ENCODE assay signal across 8 mouse cellular contexts in genomic region chr2:45116531-45117024, GRCm38 (mm10). TPM values are rescaled to one million over a fixed set of nuclear protein-coding genes. Genes with fewer than 3 reads are reported as not detected.
DNase-seq lines count a peak whose midpoint lies in the region; ATAC-seq and TF ChIP-seq lines count a peak whose summit lies in the region.

No protein-coding gene starts in this region.

- no peak for TF ChIP-seq POLR2A in lung, adult 2 months (IDR thresholded peaks at IDR 0.05; ENCODE audit: borderline replicate concordance, extremely low read depth, low read depth, low read length)

- peak overlapping the region; percentile 58 for H3K9ac ChIP-seq in embryonic facial prominence, embryonic 15.5 days
- peak overlapping the region; percentile 58 for H3K9ac ChIP-seq in hindbrain, embryonic 15.5 days
- H3K9ac ChIP-seq in liver, embryonic 12.5 days, result peak overlapping the region; percentile 75
- peak overlapping the region; percentile 67 for H3K9ac ChIP-seq in stomach, postnatal 0 days (ENCODE audit: low read length)

- no peaks in the 10 kb centered on the region for H3K36me3 ChIP-seq in embryonic facial prominence, embryonic 15.5 days
- no peaks in the 10 kb centered on the region for H3K36me3 ChIP-seq in hindbrain, embryonic 15.5 days
- no peaks in the 10 kb centered on the region for H3K36me3 ChIP-seq in liver, embryonic 12.5 days
- H3K36me3 ChIP-seq in stomach, postnatal 0 days (ENCODE audit: control insufficient read depth, insufficient read depth, low read length), result no peaks in the 10 kb centered on the region

- H3K4me1 ChIP-seq in lung, adult 2 months (ENCODE audit: control insufficient read depth, insufficient read depth, low read length), result no peaks in the 10 kb centered on the region; the same call in 1 of the 2 replicates
- peaks cover 5% of the 10 kb centered on the region; the same call in 1 of the 2 replicates for H3K4me1 ChIP-seq in embryonic facial prominence, embryonic 15.5 days
- H3K4me1 ChIP-seq in hindbrain, embryonic 15.5 days (replicated peaks), result peaks cover 25% of the 10 kb centered on the region
- peaks cover 38% of the 10 kb centered on the region for H3K4me1 ChIP-seq in liver, embryonic 12.5 days
- no peaks in the 10 kb centered on the region for H3K4me1 ChIP-seq in stomach, postnatal 0 days (replicated peaks; ENCODE audit: control insufficient read depth, insufficient read depth)

- ATAC-seq in embryonic facial prominence, embryonic 15.5 days (ENCODE audit: insufficient number of reproducible peaks, low FRiP score, low TSS enrichment, low read depth), result no peak; the same call in 1 of the 2 replicates
- ATAC-seq in hindbrain, embryonic 15.5 days (ENCODE audit: low FRiP score, low read depth), result peak; percentile 4; the same call in 1 of the 2 replicates
- ATAC-seq in liver, embryonic 12.5 days, result no peak
- no peak for ATAC-seq in stomach, postnatal 0 days (ENCODE audit: low FRiP score, low TSS enrichment)

- H3K4me3 ChIP-seq in lung, adult 2 months (replicated peaks; ENCODE audit: extremely low read depth, low read depth, low read length), result peak overlapping the region; percentile 75
- H3K4me3 ChIP-seq in embryonic facial prominence, embryonic 15.5 days (replicated peaks), result peak overlapping the region; percentile 55
- peak overlapping the region; percentile 52 for H3K4me3 ChIP-seq in hindbrain, embryonic 15.5 days
- H3K4me3 ChIP-seq in liver, embryonic 12.5 days, result peak overlapping the region; percentile 68
- peak overlapping the region; percentile 55 for H3K4me3 ChIP-seq in stomach, postnatal 0 days (ENCODE audit: low read depth, low read length)

- peak overlapping the region; percentile 86 for H3K27ac ChIP-seq in embryonic facial prominence, embryonic 15.5 days (replicated peaks)
- peak overlapping the region; percentile 82 for H3K27ac ChIP-seq in hindbrain, embryonic 15.5 days (replicated peaks)
- peak overlapping the region; percentile 70 for H3K27ac ChIP-seq in liver, embryonic 12.5 days
- peak overlapping the region; percentile 90 for H3K27ac ChIP-seq in stomach, postnatal 0 days (replicated peaks)

- H3K9me3 ChIP-seq in embryonic facial prominence, embryonic 15.5 days (replicated peaks), result no peaks in the 10 kb centered on the region
- no peaks in the 10 kb centered on the region for H3K9me3 ChIP-seq in hindbrain, embryonic 15.5 days
- no peaks in the 10 kb centered on the region for H3K9me3 ChIP-seq in liver, embryonic 12.5 days (replicated peaks)
- H3K9me3 ChIP-seq in stomach, postnatal 0 days (ENCODE audit: control insufficient read depth, low read length), result no peaks in the 10 kb centered on the region

- no peak for TF ChIP-seq EP300 in stomach, postnatal 0 days (optimal IDR thresholded peaks at IDR 0.05)

- peaks cover 3% of the 10 kb centered on the region; the same call in 1 of the 2 replicates for H3K27me3 ChIP-seq in embryonic facial prominence, embryonic 15.5 days
- 0 out of 2 replicates have a peak, but pooled peaks cover 2% of the 10 kb centered on the region for H3K27me3 ChIP-seq in hindbrain, embryonic 15.5 days
- no peaks in the 10 kb centered on the region; the same call in 1 of the 2 replicates for H3K27me3 ChIP-seq in liver, embryonic 12.5 days (replicated peaks)
- no peaks in the 10 kb centered on the region for H3K27me3 ChIP-seq in stomach, postnatal 0 days (ENCODE audit: control insufficient read depth, insufficient read depth, low read length)

- peak; percentile 34 for DNase-seq in lung, adult 2 months
- DNase-seq in lung, postnatal 14 days, result no peak
- DNase-seq in Muller cell, postnatal 12 days (ENCODE audit: inconsistent ontology term), result peak; percentile 71
- no peak for DNase-seq in stomach, postnatal 0 days (ENCODE audit: low spot score)
- DNase-seq in frontal cortex, postnatal 25 days (ENCODE audit: low spot score in 2 of 2), result no peak

- WGBS in lung, adult 2 months, result 1% methylated on average over 25 of the region's 25 CpGs
- WGBS in embryonic facial prominence, embryonic 15.5 days, result 0% methylated on average over 25 of the region's 25 CpGs
- WGBS in hindbrain, embryonic 15.5 days, result under 1% methylated on average over 25 of the region's 25 CpGs
- under 1% methylated on average over 25 of the region's 25 CpGs for WGBS in liver, embryonic 12.5 days (ENCODE audit: insufficient replicate concordance)
- WGBS in stomach, postnatal 0 days, result under 1% methylated on average over 25 of the region's 25 CpGs

- H3K4me2 ChIP-seq in embryonic facial prominence, embryonic 15.5 days (replicated peaks), result peak overlapping the region; percentile 56
- peak overlapping the region; percentile 81 for H3K4me2 ChIP-seq in hindbrain, embryonic 15.5 days
- peak overlapping the region; percentile 98 for H3K4me2 ChIP-seq in liver, embryonic 12.5 days
- peak overlapping the region; percentile 72 for H3K4me2 ChIP-seq in stomach, postnatal 0 days (replicated peaks; ENCODE audit: low read depth)

- no peak for TF ChIP-seq CTCF in lung, adult 2 months (IDR thresholded peaks at IDR 0.05; ENCODE audit: insufficient read depth, low read length)
- no peak for TF ChIP-seq CTCF in stomach, postnatal 0 days (IDR thresholded peaks at IDR 0.05; ENCODE audit: low read depth)

RNA-seq across cellular contexts. Expression of gene Zeb2, which starts 0.6 kb away (rescaled TPM):
- 26.1 and 59.0 TPM in 2 replicates for polyA plus RNA-seq in lung, adult 2 months (2012; rRNA removed)
- 69.8 and 71.2 TPM in 2 replicates for polyA plus RNA-seq in embryonic facial prominence, embryonic 15.5 days (2015; fragmentation: Nextera tagmentation; extraction: Ambion mirVana)
- 37.0 and 38.0 TPM in 2 replicates for polyA plus RNA-seq in hindbrain, embryonic 15.5 days (2015; fragmentation: Nextera tagmentation; extraction: Ambion mirVana)
- polyA plus RNA-seq in liver, embryonic 12.5 days (2016; fragmentation: Nextera tagmentation; extraction: Ambion mirVana), result 22.1 and 24.3 TPM in 2 replicates
- 13.5 and 14.4 TPM in 2 replicates for polyA plus RNA-seq in stomach, postnatal 0 days (2015; fragmentation: Nextera tagmentation; extraction: Ambion mirVana)

Comparison
In these comparisons a context has a peak if more than half of its experiments do, and no peak if none do; other contexts are left out.
1. DNase-seq: peak in lung, adult 2 months (single experiment) and Muller cell, postnatal 12 days (single experiment); none in lung, postnatal 14 days (single experiment), stomach, postnatal 0 days (single experiment) and frontal cortex, postnatal 25 days (0 of 2).
2. Peak in every context shown above with its lines, with median percentiles within 50 percentile points of each other: H3K4me3 ChIP-seq, H3K27ac ChIP-seq, H3K4me2 ChIP-seq and H3K9ac ChIP-seq.